Mouse (Mus musculus): ENCODE measurements around the gene Agbl2.

The Agbl2 gene

GRCm38 (mm10) chr2:90782458-90782857, at the start of gene Agbl2:
Gene Agbl2 (plus strand): TSS chr2:90782727.
- DNase-seq (ENCODE audit: low read depth), result no peak

- DNase-seq (ENCODE audit: low read depth), result no peak
Observed at GRCm38 (mm10) chr2:90735326-90735725, 47.2 kb upstream of the Agbl2 start.

DNA sequence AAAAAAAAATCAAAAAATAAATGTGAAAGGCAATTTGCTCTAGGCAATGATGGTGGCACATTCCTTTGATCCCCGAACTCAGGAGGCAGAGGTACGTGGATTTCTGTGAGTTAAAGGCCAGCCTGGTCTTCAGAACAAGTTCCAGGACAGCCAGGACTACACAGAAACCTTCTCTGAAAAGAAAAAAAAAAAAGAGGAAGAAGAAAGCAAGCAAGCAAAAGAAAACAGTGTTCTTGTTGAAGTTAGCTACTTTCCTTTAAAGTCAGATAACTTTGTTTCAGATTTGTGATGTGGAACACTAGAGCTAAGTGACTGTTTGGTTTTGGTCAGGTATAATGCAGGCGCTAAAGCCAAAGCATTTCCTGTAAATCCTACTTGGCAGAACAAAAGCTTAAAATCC, 43.7 kb upstream of the Agbl2 start:
- no peak for DNase-seq (ENCODE audit: low read depth)

- no peak for DNase-seq (ENCODE audit: low read depth)
Observed at GRCm38 (mm10) chr2:90739327-90739726, 43.2 kb upstream of the Agbl2 start.

DNA sequence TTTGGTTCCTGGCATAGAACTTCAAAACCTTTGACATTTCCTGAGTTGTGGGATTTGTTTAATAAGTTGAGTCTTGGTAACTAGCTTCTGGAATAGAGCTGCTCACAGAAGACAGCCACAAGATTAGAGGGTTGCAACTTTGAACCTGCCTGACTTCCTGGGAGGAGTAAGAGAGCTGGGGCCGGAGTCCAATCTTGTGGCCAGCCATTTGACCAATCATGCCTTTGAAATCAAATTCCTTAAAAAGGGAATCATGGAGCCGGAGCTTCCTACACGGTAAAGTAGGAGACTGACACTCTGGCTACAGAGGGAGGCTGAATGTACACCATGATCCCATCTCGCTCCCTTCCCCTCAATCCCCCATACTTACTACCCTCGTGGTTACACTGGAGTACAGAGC, 42.6 kb upstream of the Agbl2 start:
- DNase-seq (ENCODE audit: low read depth), result no peak

DNA sequence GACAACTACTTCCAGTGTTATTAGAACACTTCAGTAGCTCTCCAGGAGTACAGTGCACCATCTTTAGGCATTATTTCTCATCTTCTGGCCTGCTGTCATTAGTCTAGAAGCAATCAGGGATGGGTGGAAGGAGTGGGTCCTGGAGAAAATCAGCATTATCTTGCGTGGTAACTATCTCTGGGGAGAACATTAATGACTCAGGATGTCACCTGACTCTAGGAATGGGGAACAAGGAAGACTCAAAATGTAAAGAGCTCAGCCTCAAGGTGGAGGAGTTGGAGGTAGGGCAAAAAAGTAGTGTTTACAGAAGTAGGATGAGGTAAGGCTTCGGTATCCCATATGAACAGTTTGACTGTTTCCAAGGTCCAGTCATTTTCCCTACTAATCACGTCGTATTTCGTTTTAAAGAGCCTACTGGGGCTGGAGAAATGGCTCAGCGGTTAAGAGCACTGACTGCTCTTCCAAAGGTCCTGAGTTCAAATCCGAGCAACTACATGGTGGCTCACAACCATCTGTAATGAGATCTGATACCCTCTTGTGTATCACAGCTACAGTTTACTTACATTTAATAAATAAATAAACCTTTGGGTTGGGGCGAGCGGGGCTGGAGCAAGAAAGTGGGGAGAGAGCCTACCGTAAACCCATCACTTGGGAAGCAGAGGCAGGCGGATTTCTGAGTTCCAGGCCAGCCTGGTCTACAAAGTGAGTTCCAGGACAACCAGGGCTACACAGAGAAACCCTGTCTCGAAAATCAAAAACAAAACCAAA, 38.1 kb upstream of the Agbl2 start:
- DNase-seq (ENCODE audit: low read depth), result no peak

DNA sequence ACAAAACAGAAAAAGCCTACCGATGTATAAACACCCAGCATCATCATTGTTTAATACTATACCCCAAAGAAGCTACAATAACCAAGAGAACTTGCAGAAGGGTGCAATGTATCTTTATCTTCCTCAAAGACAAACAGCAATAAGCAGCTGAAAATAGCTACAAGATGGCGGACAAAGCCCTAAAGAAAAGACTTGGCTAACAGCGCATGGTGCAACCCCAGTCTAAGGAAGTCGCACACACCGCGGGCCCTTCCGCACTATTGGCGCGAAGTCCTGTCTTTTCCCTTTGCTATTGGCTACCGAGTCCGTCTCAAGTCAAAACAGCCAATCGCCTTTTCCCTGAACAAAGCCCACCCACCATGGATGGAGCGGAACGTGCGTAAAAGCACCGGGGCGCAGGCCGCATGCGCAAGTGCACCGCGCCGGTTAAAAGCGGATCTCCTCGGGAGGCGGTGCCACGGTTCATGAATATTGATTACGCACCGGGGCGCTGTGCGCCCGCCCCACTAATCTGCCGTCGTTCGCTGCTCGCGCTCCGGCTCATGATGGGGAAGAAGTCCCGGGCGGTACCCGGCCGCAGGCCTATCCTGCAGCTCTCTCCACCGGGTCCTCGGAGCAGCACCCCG, 37.4 kb upstream of the Agbl2 start, which contains the start of gene Fnbp4:
Fnbp4 (plus strand) TSS at position 318 of the 626 bp plus-strand sequence.
- DNase-seq (ENCODE audit: low read depth), result peak; percentile 98

GRCm38 (mm10) chr2:90745740-90746537, 36.6 kb upstream of the Agbl2 start:
- DNase-seq (ENCODE audit: low read depth), result no peak

GRCm38 (mm10) chr2:90746538-90746865, 36.0 kb upstream of the Agbl2 start:
- DNase-seq (ENCODE audit: low read depth), result no peak

GRCm38 (mm10) chr2:90747131-90747530, 35.4 kb upstream of the Agbl2 start:
- no peak for DNase-seq (ENCODE audit: low read depth)

DNA sequence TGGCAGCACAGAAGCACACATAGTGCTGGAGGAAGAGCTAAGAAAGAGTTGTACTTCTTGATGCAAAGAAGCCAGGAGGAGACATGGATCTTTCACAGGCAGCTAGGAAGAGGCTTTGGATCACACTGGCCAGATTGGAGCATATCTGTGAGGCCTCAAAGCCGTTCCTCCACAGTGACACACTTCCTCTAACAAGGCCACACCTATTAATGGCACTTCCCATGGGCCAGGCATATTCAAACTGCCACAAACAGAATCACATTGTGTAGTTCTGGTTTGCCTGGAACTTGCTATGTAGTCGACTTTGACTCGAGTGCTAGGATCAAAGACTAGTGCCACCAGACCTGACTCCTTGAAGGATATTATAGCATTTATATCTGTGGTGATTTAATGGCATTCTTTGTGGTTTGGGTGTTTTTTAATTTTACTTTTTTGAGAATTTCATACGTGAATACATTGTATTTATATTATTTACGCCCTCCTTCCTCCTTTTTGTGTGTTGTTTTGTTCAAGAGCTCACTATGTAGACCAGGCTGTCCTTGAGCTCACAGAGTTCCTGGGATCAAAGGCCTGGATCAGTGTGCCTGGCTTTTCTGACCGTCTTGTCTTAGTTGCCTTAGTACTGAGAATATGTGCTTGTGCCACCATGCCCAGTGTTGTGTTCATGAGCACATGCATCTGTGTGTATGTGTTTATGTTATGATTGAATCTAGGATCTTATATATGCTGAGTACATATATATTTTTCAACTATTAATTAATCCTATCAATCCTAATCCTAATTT, 32.7 kb upstream of the Agbl2 start:
- no peak for DNase-seq (ENCODE audit: low read depth)

GRCm38 (mm10) chr2:90753565-90753964, 29.0 kb upstream of the Agbl2 start:
- DNase-seq (ENCODE audit: low read depth), result no peak

DNA sequence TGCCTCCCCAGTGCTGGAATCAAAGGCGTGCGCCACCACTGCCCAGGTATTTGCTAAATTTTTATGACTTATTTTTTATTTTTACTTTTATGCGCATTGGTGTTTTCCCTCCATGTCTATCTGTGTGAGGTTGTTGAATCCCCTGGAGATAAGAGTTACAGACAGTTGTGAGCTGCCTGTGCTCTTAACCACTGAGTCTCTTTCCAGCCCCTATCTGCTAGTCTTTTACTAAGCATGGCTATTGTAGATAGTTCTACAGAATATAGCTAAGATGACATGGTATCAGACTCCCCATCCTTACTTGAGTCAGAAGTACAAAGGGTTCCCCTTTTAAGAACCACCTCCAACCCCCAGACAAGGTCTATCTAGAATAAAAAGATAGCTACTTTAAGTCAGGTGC, 28.3 kb upstream of the Agbl2 start:
- DNase-seq (ENCODE audit: low read depth), result no peak

- DNase-seq (ENCODE audit: low read depth), result no peak
Observed at GRCm38 (mm10) chr2:90765123-90765522, 17.4 kb upstream of the Agbl2 start.

GRCm38 (mm10) chr2:90781323-90781722, 1.2 kb upstream of the Agbl2 start:
- no peak for DNase-seq (ENCODE audit: low read depth)

DNA sequence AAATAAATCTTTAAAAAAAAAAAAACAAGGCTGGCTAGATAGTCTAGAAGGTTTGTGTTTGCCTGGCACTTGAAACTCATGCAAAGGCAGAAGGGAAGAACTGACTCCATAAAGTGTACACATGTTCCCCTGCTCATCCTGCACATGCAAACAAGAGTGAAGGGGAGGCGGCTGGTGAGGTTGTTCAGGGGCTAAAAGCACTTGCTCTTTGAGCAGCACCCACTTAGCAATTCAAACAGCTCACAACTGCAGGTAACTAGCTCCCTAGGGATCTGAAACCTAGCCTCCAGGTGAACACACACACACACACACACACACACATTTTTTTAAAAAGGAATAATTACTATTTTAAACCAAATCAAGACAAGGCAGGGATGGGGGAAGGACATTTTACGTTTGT, 589 bp upstream of the Agbl2 start:
- no peak for DNase-seq (ENCODE audit: low read depth)

DNA sequence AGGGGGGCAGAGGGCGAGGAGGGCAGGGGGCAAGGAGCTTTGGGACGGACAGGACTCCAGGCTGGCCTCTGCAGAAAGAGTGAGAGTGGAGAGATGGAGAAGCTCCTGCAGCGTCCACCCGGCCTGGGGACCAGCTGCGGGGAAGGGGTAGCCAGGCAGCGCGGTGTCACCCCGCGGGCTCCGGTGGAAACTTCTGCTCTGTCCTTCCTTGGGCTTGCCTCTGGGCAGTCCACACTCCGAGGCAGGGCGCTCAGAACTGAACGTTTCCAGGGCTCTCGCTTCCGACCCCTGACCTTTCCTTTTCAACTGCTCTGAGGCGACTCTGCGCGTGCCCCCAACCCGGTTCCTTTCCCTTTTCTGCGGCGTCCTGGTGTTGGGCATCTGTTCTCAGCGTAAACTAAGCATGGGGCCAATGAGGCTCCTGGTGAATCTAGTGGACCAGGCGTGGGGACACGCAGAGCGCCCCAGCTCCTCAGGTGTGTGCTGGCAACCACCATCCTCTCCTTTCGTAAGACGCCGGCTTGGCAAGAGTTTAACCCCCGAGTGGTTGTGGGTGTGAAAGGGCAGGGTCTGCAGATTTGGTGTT, 467 bp downstream of the Agbl2 start:
- DNase-seq (ENCODE audit: low read depth), result no peak

DNA sequence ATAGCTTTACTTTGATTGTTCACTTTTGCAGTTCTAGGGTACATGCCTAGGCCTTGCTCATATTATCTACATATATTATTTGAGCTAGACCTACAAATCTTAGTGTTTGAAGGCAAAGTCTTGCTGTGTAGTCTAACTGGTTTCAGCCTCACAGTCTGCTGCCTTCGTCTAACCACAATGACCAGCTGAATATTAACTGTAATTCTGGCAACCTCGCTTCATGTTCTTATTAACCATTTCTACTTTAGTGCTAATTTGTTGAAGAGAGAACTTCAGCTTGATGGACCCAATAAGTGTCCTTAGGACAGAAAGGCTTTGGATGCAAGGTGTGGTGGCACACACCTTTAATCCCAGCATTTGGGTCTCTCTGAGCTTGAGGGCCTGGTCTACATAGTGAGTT, 5.6 kb downstream of the Agbl2 start:
- no peak for DNase-seq (ENCODE audit: low read depth)

- DNase-seq (ENCODE audit: low read depth), result no peak
Observed at GRCm38 (mm10) chr2:90808241-90809126, 26.0 kb downstream of the Agbl2 start.

GRCm38 (mm10) chr2:90810751-90811150, 28.2 kb downstream of the Agbl2 start:
- no peak for DNase-seq (ENCODE audit: low read depth)

GRCm38 (mm10) chr2:90815266-90815665, 32.7 kb downstream of the Agbl2 start:
- DNase-seq (ENCODE audit: low read depth), result no peak
